Mouse (Mus musculus): ENCODE results near the gene Gtpbp2.

Gene Gtpbp2

DNA sequence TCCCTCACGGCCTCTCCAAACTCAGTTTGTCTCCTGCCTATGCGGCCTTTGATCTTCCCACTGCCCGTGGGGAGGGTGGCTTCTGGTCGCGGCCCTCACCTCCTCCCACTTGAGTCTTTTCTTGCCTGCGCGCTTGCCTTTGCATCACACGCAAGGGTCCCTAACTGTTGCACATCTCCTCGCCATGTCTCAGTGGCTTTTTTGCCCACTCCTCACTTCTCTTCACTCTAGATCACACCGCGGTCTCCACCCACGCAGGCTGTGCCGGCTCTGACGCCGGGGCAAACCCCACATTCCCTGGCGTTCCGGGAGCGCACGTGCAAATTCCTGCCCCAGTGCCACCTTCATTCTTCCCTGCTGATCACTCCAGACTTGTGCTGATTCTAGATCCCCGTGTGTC lies 42.2 kb downstream of the Gtpbp2 start:
- peak; percentile 23 for DNase-seq (ENCODE audit: low spot score)

DNA sequence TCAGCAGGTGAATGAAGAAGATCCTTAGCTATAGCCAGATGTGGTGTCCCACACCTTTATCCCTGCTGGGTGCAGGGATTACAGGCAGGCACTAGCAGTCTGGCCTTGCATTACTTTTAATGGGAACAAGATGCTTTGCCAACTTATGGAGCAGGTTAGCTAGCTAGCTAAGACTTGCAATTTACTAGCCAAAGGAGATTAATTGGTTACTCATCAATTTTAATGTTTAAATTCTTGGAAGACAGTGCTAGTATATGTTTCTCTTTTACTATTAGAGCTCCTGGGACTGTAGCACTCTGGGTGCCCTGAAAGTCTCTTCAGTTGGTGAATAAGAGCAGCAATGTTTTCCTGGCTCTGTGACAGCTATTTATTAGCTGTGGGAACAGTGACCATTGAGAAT lies 45.8 kb downstream of the Gtpbp2 start:
- DNase-seq (ENCODE audit: low spot score), result no peak

DNA sequence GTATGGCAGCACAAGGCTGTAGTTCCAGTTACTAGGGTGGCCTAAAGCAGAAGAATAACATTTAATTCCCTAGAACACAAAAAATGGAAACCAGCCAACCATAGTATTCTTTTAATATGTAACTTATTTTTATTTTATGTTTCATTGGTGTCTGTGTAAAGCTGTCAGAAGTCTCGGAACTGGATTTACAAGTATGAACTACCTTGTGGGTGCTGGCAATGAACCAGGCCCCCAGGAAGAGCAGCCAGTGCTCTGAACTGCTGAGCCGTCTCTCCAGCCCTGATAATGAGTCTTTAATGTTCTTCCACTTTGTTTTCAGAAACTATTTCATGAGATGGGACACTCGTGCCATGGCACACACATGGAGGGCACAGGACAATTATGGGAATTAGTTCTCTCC lies 49.7 kb downstream of the Gtpbp2 start:
- no peak for DNase-seq (ENCODE audit: low spot score)

Measured in c-Kit-positive CD71-positive TER-119-positive erythroid progenitor cells, embryonic 14.5 days (primary cell).